Mouse (Mus musculus): ENCODE data around the gene Homer3. TPM values are rescaled to one million over a fixed set of nuclear protein-coding genes. Genes with fewer than 3 reads are reported as not detected.

Gene Homer3
- polyA plus RNA-seq, 1 experiment from 2014 or later: 37.9 TPM

- WGBS: 79% methylated on average over 5 of the region's 5 CpGs
- no peak for ATAC-seq (replicated peaks; ENCODE audit: low FRiP score)
Observed at GRCm38 (mm10) chr8:70293988-70294405, 11.4 kb downstream of the Homer3 start.

GRCm38 (mm10) chr8:70300881-70301280, 18.3 kb downstream of the Homer3 start:
- Histone ChIP-seq H3K4me2 (peak overlapping the region; percentile 93), H3K36me3 (ENCODE audit: control insufficient read depth, insufficient read depth, low read length) (peaks cover 23% of the 10 kb centered on the region), H3K27ac (ENCODE audit: low read depth, low read length) (no peak overlapping the region), H3K4me3 (ENCODE audit: low read depth, low read length) (peak overlapping the region; percentile 93; the same call in 1 of the 2 replicates), H3K4me1 (replicated peaks; ENCODE audit: control insufficient read depth, insufficient read depth, low read length) (peaks cover 11% of the 10 kb centered on the region), H3K27me3 (replicated peaks; ENCODE audit: control insufficient read depth, insufficient read depth, low read length) (no peaks in the 10 kb centered on the region), H3K9me3 (ENCODE audit: control insufficient read depth, low read length) (no peaks in the 10 kb centered on the region), H3K9ac (ENCODE audit: low read depth, low read length) (no peak overlapping the region)
- DNase-seq (ENCODE audit: low spot score) (no peak), ATAC-seq (replicated peaks; ENCODE audit: low FRiP score) (no peak)
- 70% methylated on average over 3 of the region's 3 CpGs for WGBS

More at GRCm38 (mm10) chr8:70293988-70294405, 11.4 kb downstream of the Homer3 start:
- Histone ChIP-seq H3K9ac (ENCODE audit: low read depth, low read length) (no peak overlapping the region), H3K36me3 (ENCODE audit: control insufficient read depth, insufficient read depth, low read length) (peaks cover 65% of the 10 kb centered on the region), H3K4me1 (replicated peaks; ENCODE audit: control insufficient read depth, insufficient read depth, low read length) (no peaks in the 10 kb centered on the region), H3K27me3 (replicated peaks; ENCODE audit: control insufficient read depth, insufficient read depth, low read length) (no peaks in the 10 kb centered on the region), H3K4me3 (ENCODE audit: low read depth, low read length) (no peak overlapping the region), H3K27ac (ENCODE audit: low read depth, low read length) (no peak overlapping the region), H3K9me3 (ENCODE audit: control insufficient read depth, low read length) (no peaks in the 10 kb centered on the region), H3K4me2 (no peak overlapping the region)
- DNase-seq (ENCODE audit: low spot score): no peak

GRCm38 (mm10) chr8:70302358-70302890, 19.8 kb downstream of the Homer3 start, which contains the start of the genes Ddx49 and Cope:
TSS of gene Ddx49 (minus strand) at chr8:70302489.
TSS of gene Cope (plus strand) at chr8:70302518.
- Histone ChIP-seq H3K27me3 (replicated peaks; ENCODE audit: control insufficient read depth, insufficient read depth, low read length) (no peaks in the 10 kb centered on the region), H3K27ac (ENCODE audit: low read depth, low read length) (peak within 1 kb of the TSS; percentile 51), H3K4me1 (replicated peaks; ENCODE audit: control insufficient read depth, insufficient read depth, low read length) (peaks cover 11% of the 10 kb centered on the region), H3K9ac (ENCODE audit: low read depth, low read length) (peak within 1 kb of the TSS; percentile 90), H3K36me3 (ENCODE audit: control insufficient read depth, insufficient read depth, low read length) (peaks cover 24% of the 10 kb centered on the region), H3K4me2 (peak within 1 kb of the TSS; percentile 93), H3K4me3 (ENCODE audit: low read depth, low read length) (peak within 1 kb of the TSS; percentile 93), H3K9me3 (ENCODE audit: control insufficient read depth, low read length) (no peaks in the 10 kb centered on the region)
- ATAC-seq (replicated peaks; ENCODE audit: low FRiP score): peak; percentile 89
- peak; percentile 94 for DNase-seq (ENCODE audit: low spot score)
- WGBS: under 1% methylated on average over 40 of the region's 40 CpGs

GRCm38 (mm10) chr8:70302901-70303300, 20.3 kb downstream of the Homer3 start:
- ATAC-seq (replicated peaks; ENCODE audit: low FRiP score) (0 out of 2 replicates have a peak, but pooled peaks have one; percentile 17), DNase-seq (ENCODE audit: low spot score) (no peak)
- peak overlapping the region; percentile 93 for H3K4me2 ChIP-seq
- H3K27ac ChIP-seq (ENCODE audit: low read depth, low read length): peak overlapping the region; percentile 51
- H3K36me3 ChIP-seq (ENCODE audit: control insufficient read depth, insufficient read depth, low read length): peaks cover 25% of the 10 kb centered on the region
- no peaks in the 10 kb centered on the region for H3K9me3 ChIP-seq (ENCODE audit: control insufficient read depth, low read length)
- peak overlapping the region; percentile 90 for H3K9ac ChIP-seq (ENCODE audit: low read depth, low read length)
- peaks cover 11% of the 10 kb centered on the region for H3K4me1 ChIP-seq (replicated peaks; ENCODE audit: control insufficient read depth, insufficient read depth, low read length)
- WGBS: 4% methylated on average over 16 of the region's 16 CpGs
- H3K4me3 ChIP-seq (ENCODE audit: low read depth, low read length): peak overlapping the region; percentile 93
- H3K27me3 ChIP-seq (replicated peaks; ENCODE audit: control insufficient read depth, insufficient read depth, low read length): no peaks in the 10 kb centered on the region

GRCm38 (mm10) chr8:70309311-70309710, 26.7 kb downstream of the Homer3 start:
- Histone ChIP-seq H3K9ac (ENCODE audit: low read depth, low read length) (no peak overlapping the region), H3K36me3 (ENCODE audit: control insufficient read depth, insufficient read depth, low read length) (peaks cover 60% of the 10 kb centered on the region), H3K4me1 (replicated peaks; ENCODE audit: control insufficient read depth, insufficient read depth, low read length) (no peaks in the 10 kb centered on the region; the same call in 1 of the 2 replicates), H3K4me3 (ENCODE audit: low read depth, low read length) (no peak overlapping the region), H3K27me3 (replicated peaks; ENCODE audit: control insufficient read depth, insufficient read depth, low read length) (no peaks in the 10 kb centered on the region), H3K27ac (ENCODE audit: low read depth, low read length) (no peak overlapping the region), H3K9me3 (ENCODE audit: control insufficient read depth, low read length) (no peaks in the 10 kb centered on the region), H3K4me2 (no peak overlapping the region)
- WGBS: 45% methylated on average over 2 of the region's 2 CpGs
- no peak for DNase-seq (ENCODE audit: low spot score)
- ATAC-seq (replicated peaks; ENCODE audit: low FRiP score): no peak

GRCm38 (mm10) chr8:70313399-70313798, 30.8 kb downstream of the Homer3 start:
- Histone ChIP-seq H3K4me2 (no peak overlapping the region), H3K36me3 (ENCODE audit: control insufficient read depth, insufficient read depth, low read length) (peaks cover 35% of the 10 kb centered on the region), H3K27ac (ENCODE audit: low read depth, low read length) (no peak overlapping the region)

GRCm38 (mm10) chr8:70315624-70316510, 33.2 kb downstream of the Homer3 start, which contains the start of gene Cers1:
TSS of gene Cers1 (plus strand) at chr8:70315775.
- Histone ChIP-seq H3K27me3 (replicated peaks; ENCODE audit: control insufficient read depth, insufficient read depth, low read length) (peaks cover 16% of the 10 kb centered on the region), H3K9ac (ENCODE audit: low read depth, low read length) (peak within 1 kb of the TSS; percentile 60), H3K27ac (ENCODE audit: low read depth, low read length) (no peak within 1 kb of the TSS), H3K4me3 (ENCODE audit: low read depth, low read length) (peak within 1 kb of the TSS; percentile 62), H3K36me3 (ENCODE audit: control insufficient read depth, insufficient read depth, low read length) (peaks cover 18% of the 10 kb centered on the region), H3K4me2 (peak within 1 kb of the TSS; percentile 92), H3K9me3 (ENCODE audit: control insufficient read depth, low read length) (no peaks in the 10 kb centered on the region), H3K4me1 (replicated peaks; ENCODE audit: control insufficient read depth, insufficient read depth, low read length) (peaks cover 18% of the 10 kb centered on the region)
- 4% methylated on average over 66 of the region's 66 CpGs for WGBS
- peak; percentile 70 for ATAC-seq (replicated peaks; ENCODE audit: low FRiP score)
- peak; percentile 70 for DNase-seq (ENCODE audit: low spot score)

More at GRCm38 (mm10) chr8:70313399-70313798, 30.8 kb downstream of the Homer3 start:
- 87% methylated on average over 2 of the region's 2 CpGs for WGBS
- ATAC-seq (replicated peaks; ENCODE audit: low FRiP score) (no peak), DNase-seq (ENCODE audit: low spot score) (no peak)
- no peak overlapping the region for H3K9ac ChIP-seq (ENCODE audit: low read depth, low read length)
- H3K4me1 ChIP-seq (replicated peaks; ENCODE audit: control insufficient read depth, insufficient read depth, low read length): peaks cover 18% of the 10 kb centered on the region
- H3K9me3 ChIP-seq (ENCODE audit: control insufficient read depth, low read length): no peaks in the 10 kb centered on the region
- H3K27me3 ChIP-seq (replicated peaks; ENCODE audit: control insufficient read depth, insufficient read depth, low read length): peaks cover 16% of the 10 kb centered on the region
- H3K4me3 ChIP-seq (ENCODE audit: low read depth, low read length): no peak overlapping the region

- no peak for DNase-seq (ENCODE audit: low spot score)
- Histone ChIP-seq H3K9ac (ENCODE audit: low read depth, low read length) (no peak overlapping the region), H3K4me1 (replicated peaks; ENCODE audit: control insufficient read depth, insufficient read depth, low read length) (peaks cover 18% of the 10 kb centered on the region), H3K4me3 (ENCODE audit: low read depth, low read length) (peak overlapping the region; percentile 62), H3K4me2 (peak overlapping the region; percentile 92), H3K27ac (ENCODE audit: low read depth, low read length) (no peak overlapping the region), H3K9me3 (ENCODE audit: control insufficient read depth, low read length) (no peaks in the 10 kb centered on the region), H3K27me3 (replicated peaks; ENCODE audit: control insufficient read depth, insufficient read depth, low read length) (peaks cover 16% of the 10 kb centered on the region), H3K36me3 (ENCODE audit: control insufficient read depth, insufficient read depth, low read length) (peaks cover 11% of the 10 kb centered on the region)
- peak; percentile 25; the same call in 1 of the 2 replicates for ATAC-seq (replicated peaks; ENCODE audit: low FRiP score)
- WGBS: 24% methylated on average over 15 of the region's 15 CpGs
Observed at GRCm38 (mm10) chr8:70316511-70317504, 34.2 kb downstream of the Homer3 start.

Measured in liver, embryonic 11.5 days (tissue).